Mouse (Mus musculus): ENCODE data around the gene Tecr.

- TF ChIP-seq CTCF (IDR thresholded peaks at IDR 0.05; ENCODE audit: low read depth) = no peak
- no peak for TF ChIP-seq EP300 (optimal IDR thresholded peaks at IDR 0.05)
These were observed 48.3 kb upstream of the Tecr start for GRCm38 (mm10) chr8:83656043-83656442.

Measured in stomach, postnatal 0 days (tissue).